Mouse (Mus musculus): Measurements from ENCODE around the gene Bbx.

DNA sequence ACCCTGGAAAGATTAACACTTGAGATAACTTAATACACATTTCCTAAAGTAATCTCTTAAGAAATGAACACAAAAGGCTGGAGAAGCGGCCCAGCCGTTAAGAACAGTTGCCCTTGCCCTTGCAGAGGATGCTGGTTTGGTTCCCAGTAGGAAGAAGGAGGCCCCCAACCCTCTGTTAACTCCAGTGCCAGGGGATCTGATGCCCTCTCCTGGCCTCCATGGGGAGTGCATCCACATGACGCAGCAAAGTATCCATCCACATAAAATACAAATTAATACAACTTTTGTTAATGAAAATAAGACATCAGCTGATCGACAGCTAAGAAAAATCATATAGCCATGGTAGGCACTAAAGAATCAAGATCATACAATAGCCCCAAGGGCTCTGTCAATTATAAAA is 33.6 kb downstream of the Bbx start:
- TF ChIP-seq POLR2A (IDR thresholded peaks at IDR 0.05; ENCODE audit: borderline replicate concordance, extremely low read depth, insufficient read depth, insufficient read length, poor library complexity, severe bottlenecking) (no peak), CTCF (IDR thresholded peaks at IDR 0.05; ENCODE audit: borderline replicate concordance, extremely low read depth, insufficient read depth, insufficient read length) (0 out of 2 replicates have a peak, but pooled peaks have one; percentile 26)
